Mouse (Mus musculus): ENCODE measurements around the gene Cyp2f2.

DNA sequence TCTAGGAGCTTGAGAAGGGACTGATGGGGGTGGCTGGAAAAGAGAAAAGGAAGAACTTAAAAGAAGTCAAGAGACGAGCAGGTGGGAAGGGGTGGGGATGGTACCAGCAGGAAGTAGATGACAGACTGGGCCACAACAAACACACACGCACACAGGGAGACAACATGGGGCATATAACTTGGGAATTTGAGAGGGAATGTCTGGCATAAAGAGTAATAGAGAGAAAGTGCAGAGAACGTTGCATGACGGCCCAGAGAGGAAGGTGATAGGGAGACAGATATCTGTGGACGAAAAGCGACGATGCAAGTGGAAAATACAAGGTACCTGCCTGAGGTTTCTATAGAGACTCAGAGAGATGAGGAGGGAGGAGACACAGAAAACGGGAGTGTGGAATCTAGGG, 46.0 kb downstream of the Cyp2f2 start:
- TF ChIP-seq CTCF (IDR thresholded peaks at IDR 0.05; ENCODE audit: borderline replicate concordance, insufficient read depth, low read depth, low read length) (no peak), POLR2A (IDR thresholded peaks at IDR 0.05; ENCODE audit: borderline replicate concordance, insufficient read depth, low read length) (no peak)
